Mouse (Mus musculus): Measurements from ENCODE around the gene Zbtb7b.

DNA sequence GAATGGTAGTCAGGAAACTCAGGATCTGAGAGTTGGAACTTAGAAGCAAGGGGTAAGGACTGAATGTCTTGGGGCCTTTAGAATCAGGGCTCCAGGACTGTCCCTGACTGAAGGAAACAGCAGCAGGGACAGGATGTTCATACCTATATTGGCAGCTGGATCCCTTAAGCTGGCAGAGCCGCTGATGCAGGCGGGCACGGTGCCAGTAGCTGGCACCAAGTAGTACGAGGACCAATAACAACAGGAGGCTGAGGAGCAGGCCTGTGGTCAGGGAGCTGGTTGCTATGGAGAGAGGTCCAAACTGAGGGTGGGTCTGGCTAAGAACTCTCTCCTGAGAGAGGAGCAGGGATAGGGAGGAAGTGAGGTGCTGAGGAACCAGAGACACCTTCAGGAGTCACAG, 52.8 kb downstream of the Zbtb7b start:
- TF ChIP-seq CTCF (IDR thresholded peaks at IDR 0.05; ENCODE audit: low read depth, low read length), result no peak
- no peak for TF ChIP-seq POLR2A (IDR thresholded peaks at IDR 0.05; ENCODE audit: borderline replicate concordance, low read depth, low read length)

Measured in bone marrow macrophage, adult 2 months (primary cell).